Mouse (Mus musculus): ENCODE data around the gene Ddx47. TPM values are rescaled to one million over a fixed set of nuclear protein-coding genes. Genes with fewer than 3 reads are reported as not detected.

The Ddx47 gene
- 70.3 and 76.7 TPM in 2 replicates for polyA plus RNA-seq (2014; fragmentation: Nextera tagmentation; extraction: Ambion mirVana)

DNA sequence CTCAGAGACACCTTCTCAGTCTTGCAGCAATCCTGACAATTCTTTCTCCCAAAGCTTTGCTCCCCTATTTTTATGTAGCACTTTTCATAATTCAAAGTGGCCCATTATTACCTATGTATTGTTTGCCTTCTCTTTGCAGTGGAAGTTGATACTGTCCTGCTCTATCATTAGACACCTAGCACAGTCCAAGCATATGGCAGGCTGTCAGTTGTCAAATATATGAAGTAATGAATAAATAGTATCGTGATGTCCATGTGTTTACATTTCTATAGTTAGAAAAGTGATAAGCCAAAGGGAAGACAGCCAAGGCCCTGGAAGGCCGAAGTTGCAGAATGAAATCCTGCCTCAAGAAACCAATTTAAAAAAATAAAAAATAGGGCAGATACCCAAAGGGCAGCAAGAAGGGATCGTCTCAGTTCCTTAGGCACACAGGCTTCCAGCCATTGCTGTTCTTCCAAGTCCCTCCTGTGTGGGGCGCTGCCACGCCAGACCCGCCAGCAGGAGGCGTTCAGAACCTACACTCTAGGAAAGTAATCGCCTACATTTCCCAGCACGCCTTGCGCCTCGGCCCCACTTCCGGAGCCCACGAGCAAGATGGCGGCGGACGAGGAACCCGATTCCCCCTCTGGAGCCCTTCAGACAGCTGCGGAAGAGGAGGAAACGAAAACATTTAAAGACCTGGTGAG, at the start of gene Ddx47:
TSS of gene Ddx47 (plus strand) at position 565 of the 686 bp plus-strand sequence.
- Histone ChIP-seq H3K27me3 (ENCODE audit: control insufficient read depth, insufficient read depth, low read length) (no peaks in the 10 kb centered on the region), H3K4me3 (ENCODE audit: low read depth, low read length) (peak within 1 kb of the TSS; percentile 76), H3K36me3 (ENCODE audit: control insufficient read depth, insufficient read depth, low read length) (peaks cover 15% of the 10 kb centered on the region), H3K9ac (replicated peaks; ENCODE audit: low read depth, low read length) (peak within 1 kb of the TSS; percentile 78), H3K4me2 (ENCODE audit: low read depth, low read length) (peak within 1 kb of the TSS; percentile 89), H3K4me1 (ENCODE audit: control insufficient read depth, insufficient read depth, low read length) (peaks cover 6% of the 10 kb centered on the region; the same call in 1 of the 2 replicates), H3K9me3 (ENCODE audit: control insufficient read depth, low read length) (no peaks in the 10 kb centered on the region), H3K27ac (ENCODE audit: low read depth, low read length) (no peak within 1 kb of the TSS)
- WGBS, result 5% methylated on average over 19 of the region's 19 CpGs
- peak; percentile 92 for ATAC-seq (ENCODE audit: low read depth)

DNA sequence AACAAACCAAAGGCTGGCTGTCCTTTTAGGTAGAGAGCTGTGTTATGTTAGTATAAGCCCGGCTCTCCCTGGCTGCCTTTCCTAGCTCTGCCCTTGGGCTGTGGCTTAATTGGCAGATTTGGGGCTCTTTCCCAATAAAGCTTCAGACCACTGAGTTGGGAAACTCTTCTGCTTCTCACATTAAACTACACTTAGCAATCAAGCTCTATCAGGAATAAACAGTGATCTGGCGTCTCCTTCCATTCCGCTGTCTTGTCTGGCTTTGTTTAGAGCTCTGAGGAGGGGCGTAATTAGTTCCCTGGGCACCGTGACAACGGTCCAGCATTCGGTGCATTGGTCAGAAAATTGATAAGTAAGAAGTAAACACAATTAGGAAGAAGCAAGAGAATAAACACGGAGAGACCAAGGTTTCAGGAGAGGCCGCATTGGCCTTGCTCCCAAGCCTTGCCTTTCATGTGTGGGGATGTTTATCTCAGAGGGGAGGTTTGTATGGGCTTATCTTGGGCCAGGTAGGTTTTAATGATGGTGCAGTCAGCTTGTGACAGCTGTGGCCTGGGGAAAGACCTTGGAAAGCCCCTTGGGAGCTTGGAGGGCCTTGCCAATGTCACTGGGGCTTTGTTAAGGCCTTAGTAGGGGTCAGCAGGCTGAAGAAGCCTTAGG, 49.4 kb upstream of the Ddx47 start:
- Histone ChIP-seq H3K36me3 (ENCODE audit: control insufficient read depth, insufficient read depth, low read length) (no peaks in the 10 kb centered on the region), H3K4me1 (ENCODE audit: control insufficient read depth, insufficient read depth, low read length) (no peaks in the 10 kb centered on the region), H3K27ac (ENCODE audit: low read depth, low read length) (no peak overlapping the region), H3K27me3 (ENCODE audit: control insufficient read depth, insufficient read depth, low read length) (no peaks in the 10 kb centered on the region), H3K9ac (replicated peaks; ENCODE audit: low read depth, low read length) (no peak overlapping the region), H3K4me2 (ENCODE audit: low read depth, low read length) (no peak overlapping the region), H3K4me3 (ENCODE audit: low read depth, low read length) (no peak overlapping the region), H3K9me3 (ENCODE audit: control insufficient read depth, low read length) (no peaks in the 10 kb centered on the region)
- no peak for ATAC-seq (ENCODE audit: low read depth)
- WGBS, result 44% methylated on average over 9 of the region's 9 CpGs

DNA sequence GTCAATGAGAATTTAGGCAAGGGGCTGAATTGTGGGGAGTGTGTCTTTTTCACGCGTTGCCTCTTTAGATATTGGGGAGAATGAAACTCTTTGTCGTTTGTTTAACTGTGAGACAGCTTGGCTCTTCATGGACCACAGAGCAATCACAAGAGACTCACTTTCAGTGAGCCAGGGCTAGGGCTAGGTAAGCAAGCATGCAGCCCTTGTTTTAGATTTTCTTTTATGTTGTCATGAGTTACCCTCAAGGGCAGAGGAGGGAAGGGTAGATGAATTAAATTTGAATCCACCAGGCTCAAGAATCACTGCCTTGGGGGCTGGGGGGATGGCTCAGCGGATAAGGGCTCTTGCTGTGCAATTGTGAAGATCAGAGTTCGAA, 48.9 kb upstream of the Ddx47 start:
- Histone ChIP-seq H3K9ac (replicated peaks; ENCODE audit: low read depth, low read length) (no peak overlapping the region), H3K4me2 (ENCODE audit: low read depth, low read length) (no peak overlapping the region), H3K4me3 (ENCODE audit: low read depth, low read length) (no peak overlapping the region), H3K27ac (ENCODE audit: low read depth, low read length) (no peak overlapping the region), H3K9me3 (ENCODE audit: control insufficient read depth, low read length) (no peaks in the 10 kb centered on the region), H3K4me1 (ENCODE audit: control insufficient read depth, insufficient read depth, low read length) (no peaks in the 10 kb centered on the region), H3K27me3 (ENCODE audit: control insufficient read depth, insufficient read depth, low read length) (no peaks in the 10 kb centered on the region), H3K36me3 (ENCODE audit: control insufficient read depth, insufficient read depth, low read length) (no peaks in the 10 kb centered on the region)
- no peak for ATAC-seq (ENCODE audit: low read depth)
- WGBS, result 39% methylated on average over 5 of the region's 5 CpGs

DNA sequence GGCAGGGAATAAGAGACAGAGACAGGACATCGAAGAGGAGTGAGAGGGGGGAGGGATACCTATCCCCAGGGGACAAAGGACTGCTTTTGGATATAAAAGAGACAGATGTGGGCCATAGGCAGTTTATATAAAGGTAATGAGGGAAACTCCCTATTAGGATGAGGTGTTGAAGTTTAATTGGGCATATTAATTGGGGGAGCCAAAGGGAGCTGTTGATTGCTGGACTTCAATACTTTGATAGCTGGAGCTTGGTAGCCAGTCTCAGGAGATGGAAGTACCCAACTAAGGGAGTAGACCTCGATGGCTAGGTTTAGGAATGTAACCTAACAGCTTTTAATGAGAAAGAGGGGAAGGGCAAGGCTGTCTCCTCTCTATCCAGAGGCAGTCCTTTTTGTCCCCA, 47.5 kb upstream of the Ddx47 start:
- Histone ChIP-seq H3K27me3 (ENCODE audit: control insufficient read depth, insufficient read depth, low read length) (no peaks in the 10 kb centered on the region), H3K9ac (replicated peaks; ENCODE audit: low read depth, low read length) (no peak overlapping the region), H3K4me3 (ENCODE audit: low read depth, low read length) (no peak overlapping the region), H3K9me3 (ENCODE audit: control insufficient read depth, low read length) (no peaks in the 10 kb centered on the region), H3K4me1 (ENCODE audit: control insufficient read depth, insufficient read depth, low read length) (no peaks in the 10 kb centered on the region), H3K4me2 (ENCODE audit: low read depth, low read length) (no peak overlapping the region), H3K36me3 (ENCODE audit: control insufficient read depth, insufficient read depth, low read length) (no peaks in the 10 kb centered on the region), H3K27ac (ENCODE audit: low read depth, low read length) (no peak overlapping the region)
- no peak for ATAC-seq (ENCODE audit: low read depth)
- WGBS, result 71% methylated on average over 2 of the region's 2 CpGs

DNA sequence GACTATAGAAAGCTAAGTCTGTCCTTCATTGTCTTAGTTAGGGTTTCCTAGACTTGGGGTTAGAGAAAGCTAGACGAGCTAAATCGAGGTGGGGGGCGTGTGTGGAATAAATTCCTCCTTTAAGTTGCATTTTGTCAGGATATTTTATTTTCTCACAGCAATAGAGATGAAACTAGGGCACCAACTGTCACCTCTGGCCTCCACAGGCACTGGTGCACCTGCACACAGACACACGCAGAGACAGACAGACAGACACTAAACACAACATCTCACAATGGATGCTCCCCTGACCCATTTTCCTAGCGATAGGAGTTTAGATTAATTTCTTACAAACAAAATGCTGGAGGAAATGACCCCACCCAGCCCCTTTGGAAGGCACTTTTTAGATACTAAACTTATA, 44.7 kb upstream of the Ddx47 start:
- Histone ChIP-seq H3K36me3 (ENCODE audit: control insufficient read depth, insufficient read depth, low read length) (no peaks in the 10 kb centered on the region), H3K4me1 (ENCODE audit: control insufficient read depth, insufficient read depth, low read length) (no peaks in the 10 kb centered on the region), H3K4me3 (ENCODE audit: low read depth, low read length) (no peak overlapping the region), H3K9me3 (ENCODE audit: control insufficient read depth, low read length) (no peaks in the 10 kb centered on the region), H3K27ac (ENCODE audit: low read depth, low read length) (no peak overlapping the region), H3K27me3 (ENCODE audit: control insufficient read depth, insufficient read depth, low read length) (no peaks in the 10 kb centered on the region), H3K4me2 (ENCODE audit: low read depth, low read length) (no peak overlapping the region), H3K9ac (replicated peaks; ENCODE audit: low read depth, low read length) (no peak overlapping the region)
- 90% methylated on average over 5 of the region's 5 CpGs for WGBS
- no peak for ATAC-seq (ENCODE audit: low read depth)

DNA sequence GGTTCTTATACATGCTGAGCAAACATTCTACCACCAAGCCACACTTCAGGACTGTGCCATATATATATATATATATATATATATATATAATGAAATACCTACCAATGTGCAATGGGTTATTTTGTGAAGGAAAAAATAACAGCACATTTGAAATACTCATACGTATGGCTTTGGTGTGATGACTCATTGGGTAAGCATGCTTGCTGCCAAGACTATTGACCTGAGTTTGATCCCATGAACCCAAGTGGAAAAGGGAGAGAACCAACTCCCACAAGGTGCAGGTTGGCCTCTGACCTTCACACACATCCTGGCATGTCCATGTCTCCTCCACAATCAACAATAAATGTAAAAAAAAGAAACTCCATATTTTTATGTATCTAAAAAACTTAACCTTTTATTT, 43.1 kb upstream of the Ddx47 start:
- WGBS, result 89% methylated on average over 1 of the region's 1 CpGs
- no peak for ATAC-seq (ENCODE audit: low read depth)
- no peaks in the 10 kb centered on the region; the same call in 1 of the 2 replicates for H3K4me1 ChIP-seq (ENCODE audit: control insufficient read depth, insufficient read depth, low read length)

DNA sequence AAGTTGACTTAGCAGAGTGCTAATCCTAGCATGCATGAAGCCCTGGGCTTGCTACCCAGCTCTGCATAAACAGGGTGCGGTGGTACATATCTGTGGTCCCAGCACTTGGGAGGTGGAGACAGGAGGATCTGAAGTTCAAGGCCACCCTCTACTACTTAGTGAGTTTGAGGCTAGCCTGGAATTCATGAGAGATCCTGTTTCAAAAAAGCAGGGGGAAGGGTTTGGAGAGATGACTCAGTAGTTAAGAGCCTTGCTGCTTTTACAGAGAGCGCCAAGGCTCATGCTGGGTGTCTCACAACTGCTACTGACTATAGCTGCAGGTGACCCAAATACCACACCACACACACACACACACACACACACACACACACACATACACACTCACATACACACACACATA, 41.9 kb upstream of the Ddx47 start:
- Histone ChIP-seq H3K4me2 (ENCODE audit: low read depth, low read length) (no peak overlapping the region), H3K9me3 (ENCODE audit: control insufficient read depth, low read length) (no peaks in the 10 kb centered on the region), H3K36me3 (ENCODE audit: control insufficient read depth, insufficient read depth, low read length) (no peaks in the 10 kb centered on the region), H3K9ac (replicated peaks; ENCODE audit: low read depth, low read length) (no peak overlapping the region), H3K27me3 (ENCODE audit: control insufficient read depth, insufficient read depth, low read length) (no peaks in the 10 kb centered on the region), H3K4me1 (ENCODE audit: control insufficient read depth, insufficient read depth, low read length) (no peaks in the 10 kb centered on the region; the same call in 1 of the 2 replicates), H3K4me3 (ENCODE audit: low read depth, low read length) (no peak overlapping the region), H3K27ac (ENCODE audit: low read depth, low read length) (no peak overlapping the region)
- WGBS, result 100% methylated on average over 2 of the region's 2 CpGs
- ATAC-seq (ENCODE audit: low read depth), result no peak

More for the DNA sequence above, 43.1 kb upstream of the Ddx47 start:
- Histone ChIP-seq H3K9me3 (ENCODE audit: control insufficient read depth, low read length) (no peaks in the 10 kb centered on the region), H3K4me2 (ENCODE audit: low read depth, low read length) (no peak overlapping the region), H3K4me3 (ENCODE audit: low read depth, low read length) (no peak overlapping the region), H3K27ac (ENCODE audit: low read depth, low read length) (no peak overlapping the region), H3K9ac (replicated peaks; ENCODE audit: low read depth, low read length) (no peak overlapping the region), H3K27me3 (ENCODE audit: control insufficient read depth, insufficient read depth, low read length) (no peaks in the 10 kb centered on the region), H3K36me3 (ENCODE audit: control insufficient read depth, insufficient read depth, low read length) (no peaks in the 10 kb centered on the region)

DNA sequence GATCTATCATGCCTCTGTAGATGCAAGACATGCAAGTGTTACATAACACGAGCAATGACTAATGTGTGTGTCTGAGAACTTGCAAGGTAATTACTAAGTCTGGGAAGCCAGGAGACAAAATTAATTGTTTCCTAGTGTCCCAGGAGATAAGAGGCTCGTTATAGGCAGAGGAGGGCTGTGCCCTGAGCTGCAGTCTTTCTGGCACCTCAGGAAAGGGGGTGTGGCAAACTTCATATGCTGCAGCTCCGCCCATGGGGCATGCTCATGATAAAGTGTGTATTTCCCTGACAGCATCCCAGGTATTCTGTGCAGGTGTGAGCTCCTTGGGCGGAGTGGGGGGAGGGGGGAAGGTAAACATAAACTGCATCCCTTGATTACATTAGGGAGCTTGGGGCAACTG, 39.3 kb upstream of the Ddx47 start:
- H3K4me1 ChIP-seq (ENCODE audit: control insufficient read depth, insufficient read depth, low read length), result no peaks in the 10 kb centered on the region; the same call in 1 of the 2 replicates
- H3K9ac ChIP-seq (replicated peaks; ENCODE audit: low read depth, low read length), result no peak overlapping the region
- no peak overlapping the region for H3K4me3 ChIP-seq (ENCODE audit: low read depth, low read length)
- H3K9me3 ChIP-seq (ENCODE audit: control insufficient read depth, low read length), result no peaks in the 10 kb centered on the region
- H3K36me3 ChIP-seq (ENCODE audit: control insufficient read depth, insufficient read depth, low read length), result no peaks in the 10 kb centered on the region
- WGBS, result 58% methylated on average over 4 of the region's 4 CpGs
- H3K4me2 ChIP-seq (ENCODE audit: low read depth, low read length), result no peak overlapping the region
- no peaks in the 10 kb centered on the region for H3K27me3 ChIP-seq (ENCODE audit: control insufficient read depth, insufficient read depth, low read length)
- ATAC-seq (ENCODE audit: low read depth), result no peak
- no peak overlapping the region for H3K27ac ChIP-seq (ENCODE audit: low read depth, low read length)

DNA sequence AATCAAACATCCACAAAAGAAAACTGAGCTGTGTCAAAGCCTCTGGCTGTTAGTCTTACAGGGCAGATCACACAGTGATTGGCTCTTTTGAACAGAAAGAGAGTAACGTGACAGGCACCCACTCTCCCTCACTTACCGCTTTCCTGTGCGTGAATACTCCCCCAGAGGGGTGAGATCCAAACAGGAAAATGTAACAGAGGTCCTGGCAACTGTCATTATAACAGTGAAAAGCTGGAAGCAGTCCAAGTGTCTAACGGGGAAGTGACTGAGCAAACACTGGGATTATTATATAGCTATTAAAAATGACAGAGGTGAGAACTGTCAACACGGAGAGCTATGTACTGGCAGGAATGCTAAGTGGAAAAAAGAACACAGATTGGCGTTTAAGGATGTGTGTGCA, 34.8 kb upstream of the Ddx47 start:
- WGBS, result 44% methylated on average over 6 of the region's 6 CpGs
- Histone ChIP-seq H3K4me2 (ENCODE audit: low read depth, low read length) (no peak overlapping the region), H3K9ac (replicated peaks; ENCODE audit: low read depth, low read length) (no peak overlapping the region), H3K27me3 (ENCODE audit: control insufficient read depth, insufficient read depth, low read length) (no peaks in the 10 kb centered on the region), H3K9me3 (ENCODE audit: control insufficient read depth, low read length) (no peaks in the 10 kb centered on the region), H3K27ac (ENCODE audit: low read depth, low read length) (no peak overlapping the region), H3K4me3 (ENCODE audit: low read depth, low read length) (no peak overlapping the region), H3K36me3 (ENCODE audit: control insufficient read depth, insufficient read depth, low read length) (no peaks in the 10 kb centered on the region), H3K4me1 (ENCODE audit: control insufficient read depth, insufficient read depth, low read length) (no peaks in the 10 kb centered on the region; the same call in 1 of the 2 replicates)
- ATAC-seq (ENCODE audit: low read depth), result no peak

Data from neural tube, embryonic 14.5 days (tissue).